Mouse (Mus musculus) heart, adult 11 months (tissue): ENCODE measurements around the gene L3mbtl2.

ENCODE experiments used
- DNase-seq: peaks from one replicate; pipeline ENCODE4 v3.0.0; 2022

The L3mbtl2 gene

GRCm38 (mm10) chr15:81709686-81710085 lies 46.0 kb downstream of the L3mbtl2 start:
- no peak for DNase-seq

- DNase-seq: peak; percentile 76
Measured at GRCm38 (mm10) chr15:81710801-81711200, 47.1 kb downstream of the L3mbtl2 start.

DNA sequence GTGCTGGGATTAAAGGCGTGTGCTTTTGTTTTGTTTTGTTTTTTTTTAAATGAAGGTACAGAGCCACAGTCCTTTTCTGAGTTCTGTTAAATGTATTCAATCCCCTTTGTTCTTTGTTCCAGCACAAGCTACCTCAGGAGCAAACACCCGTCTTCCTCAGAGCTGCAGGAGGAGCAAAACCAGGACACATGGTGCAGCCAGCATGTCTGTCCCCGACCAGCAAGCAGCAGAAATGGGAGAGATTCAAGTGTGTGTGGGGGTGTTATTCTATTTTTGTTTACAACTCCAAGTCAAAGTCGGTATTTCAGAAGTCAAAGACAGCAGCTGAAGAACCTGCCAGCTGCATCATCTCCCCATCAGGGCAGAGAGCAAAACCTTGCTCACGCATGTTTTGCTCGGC lies 50.1 kb downstream of the L3mbtl2 start:
- peak; percentile 65 for DNase-seq

GRCm38 (mm10) chr15:81718336-81719138 lies 54.8 kb downstream of the L3mbtl2 start:
- peak; percentile 86 for DNase-seq

DNA sequence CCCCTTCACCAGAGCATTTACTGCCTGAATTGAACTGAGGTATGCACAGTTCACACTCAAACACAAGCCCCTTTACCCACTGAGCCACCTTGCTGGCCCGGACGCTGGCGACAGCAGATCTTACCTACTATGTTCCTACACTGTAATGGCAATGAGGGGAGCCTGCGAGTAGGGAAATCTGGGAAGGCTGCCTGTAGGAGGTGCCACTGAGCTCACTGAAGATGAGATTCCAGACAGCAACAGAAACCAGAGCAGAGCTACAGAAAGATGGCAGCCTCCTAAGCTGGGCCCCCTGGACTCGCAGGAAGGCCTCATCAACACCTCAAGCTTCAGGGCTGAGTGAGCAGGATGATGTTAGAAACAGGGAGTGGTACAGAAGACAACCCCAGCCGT lies 55.4 kb downstream of the L3mbtl2 start:
- DNase-seq: peak; percentile 84

DNA sequence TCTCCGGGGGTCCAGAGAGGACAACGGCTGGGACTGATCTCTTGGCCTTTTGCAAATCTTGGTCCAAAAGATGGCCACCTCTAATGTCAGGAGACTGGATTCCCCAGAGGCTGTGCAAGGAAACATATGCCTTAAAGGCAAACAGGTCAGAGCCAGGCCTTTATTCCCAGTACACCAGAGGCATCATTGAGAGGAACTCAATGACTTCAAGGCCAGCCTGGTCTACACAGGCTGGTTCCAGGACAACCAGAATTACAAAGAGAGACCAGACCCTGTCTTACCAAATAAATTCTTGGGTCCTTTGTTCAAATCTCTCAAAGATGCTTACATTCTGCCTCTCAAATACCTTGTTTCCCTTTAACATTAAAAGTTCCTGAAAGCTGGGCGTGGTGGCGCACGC lies 58.7 kb downstream of the L3mbtl2 start:
- no peak for DNase-seq

DNA sequence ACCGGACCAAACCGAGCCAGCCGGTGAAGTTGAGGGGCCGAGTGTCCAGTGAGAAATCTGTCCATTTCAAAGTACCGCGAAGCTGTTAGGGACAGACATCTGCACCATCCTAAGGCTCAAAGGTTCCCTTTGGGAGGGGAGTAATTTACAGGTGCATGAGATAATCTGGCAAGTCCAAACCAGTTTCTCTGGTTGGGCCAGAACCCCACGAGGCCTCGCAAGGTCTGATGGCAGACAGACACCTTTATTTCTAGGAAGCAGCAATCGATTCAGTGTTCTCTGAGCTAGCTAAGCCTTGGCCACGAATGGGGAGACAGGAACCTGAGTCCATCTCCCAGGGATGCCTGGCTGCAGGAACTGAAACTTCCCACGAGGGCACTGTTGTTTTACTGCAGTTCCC lies 60.0 kb downstream of the L3mbtl2 start:
- no peak for DNase-seq

GRCm38 (mm10) chr15:81725965-81726364 lies 62.3 kb downstream of the L3mbtl2 start:
- DNase-seq: peak; percentile 91

DNA sequence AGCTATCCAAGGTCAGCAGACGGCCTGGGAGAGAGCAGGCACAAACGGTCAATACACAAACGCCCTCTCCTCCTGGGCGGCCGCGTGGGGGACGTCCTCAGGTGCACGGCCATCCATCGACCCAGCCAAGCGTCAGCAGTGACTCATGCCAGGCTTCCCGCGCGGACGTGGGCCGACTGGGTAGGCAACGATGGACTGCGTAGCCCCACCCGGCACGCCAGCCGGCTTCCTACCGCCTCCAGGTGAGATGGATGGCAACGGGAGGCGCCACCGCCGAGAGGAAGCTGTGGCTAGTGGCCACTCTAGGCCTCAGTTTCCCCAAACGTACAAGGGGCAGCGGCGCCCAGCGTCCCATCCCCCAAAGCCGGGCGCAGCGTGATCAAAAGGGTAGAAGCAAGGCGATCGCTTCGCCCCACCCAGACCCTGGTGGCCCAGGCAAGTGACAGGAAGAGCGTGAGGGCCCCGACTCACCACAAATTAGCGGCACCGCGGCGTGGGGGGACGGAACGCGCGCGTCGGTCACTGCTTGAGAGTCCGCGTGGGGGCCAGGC lies 65.6 kb downstream of the L3mbtl2 start:
- no peak for DNase-seq

- DNase-seq: peak; percentile 100
Measured at GRCm38 (mm10) chr15:81729792-81730635, 66.3 kb downstream of the L3mbtl2 start.

DNA sequence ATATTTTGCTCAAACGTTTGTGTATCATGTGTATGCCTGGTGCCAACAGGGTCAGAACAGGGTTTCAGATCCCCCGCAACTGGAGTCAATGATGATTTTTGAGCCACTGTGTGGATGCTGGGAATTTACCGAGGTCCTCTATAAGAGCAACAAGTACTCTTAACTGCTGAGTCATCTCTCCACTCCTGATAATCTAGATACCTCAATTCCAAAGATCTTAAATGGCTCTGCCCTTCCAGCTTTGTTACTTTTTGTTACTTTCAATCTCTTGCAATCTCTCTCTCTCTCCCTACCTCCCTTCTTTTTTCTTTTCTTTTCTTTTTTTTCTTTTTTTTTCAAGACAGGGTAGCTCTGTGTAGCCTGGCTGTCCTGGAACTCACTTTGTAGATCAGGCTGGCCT lies 71.4 kb downstream of the L3mbtl2 start:
- no peak for DNase-seq
